Mouse (Mus musculus): ENCODE measurements around the gene Padi6.

Gene Padi6

DNA sequence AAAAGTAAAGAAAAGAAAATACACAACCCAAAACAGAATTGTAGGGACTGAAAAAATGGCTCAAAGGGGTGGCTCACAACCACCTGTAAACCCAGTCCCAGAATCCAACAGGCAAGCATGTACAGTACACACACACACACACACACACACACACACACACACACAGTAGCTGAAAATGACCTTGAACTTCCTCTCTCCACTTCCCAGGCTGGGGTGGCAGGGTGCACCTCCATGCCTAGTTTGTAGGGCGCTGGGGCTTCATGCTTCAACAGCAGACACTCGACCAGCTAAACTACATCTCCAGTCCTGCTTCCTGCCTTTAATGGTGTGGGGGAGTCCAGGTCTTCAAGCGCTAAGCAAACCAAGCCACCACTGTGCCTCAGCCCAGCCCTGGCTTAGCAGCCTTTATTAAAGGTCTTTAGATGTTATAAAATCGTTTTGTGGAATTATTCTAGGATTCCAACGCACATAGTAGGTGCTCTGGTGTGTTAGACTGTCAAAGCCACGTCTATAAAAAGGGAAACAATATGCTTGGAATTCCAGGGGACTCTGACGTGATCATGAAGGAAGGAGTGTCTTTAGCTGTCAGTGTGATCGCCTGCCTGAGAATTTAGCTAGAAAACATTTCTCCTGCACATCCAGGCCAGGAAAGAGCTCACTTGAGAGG, 61.6 kb downstream of the Padi6 start:
- no peak for DNase-seq

DNA sequence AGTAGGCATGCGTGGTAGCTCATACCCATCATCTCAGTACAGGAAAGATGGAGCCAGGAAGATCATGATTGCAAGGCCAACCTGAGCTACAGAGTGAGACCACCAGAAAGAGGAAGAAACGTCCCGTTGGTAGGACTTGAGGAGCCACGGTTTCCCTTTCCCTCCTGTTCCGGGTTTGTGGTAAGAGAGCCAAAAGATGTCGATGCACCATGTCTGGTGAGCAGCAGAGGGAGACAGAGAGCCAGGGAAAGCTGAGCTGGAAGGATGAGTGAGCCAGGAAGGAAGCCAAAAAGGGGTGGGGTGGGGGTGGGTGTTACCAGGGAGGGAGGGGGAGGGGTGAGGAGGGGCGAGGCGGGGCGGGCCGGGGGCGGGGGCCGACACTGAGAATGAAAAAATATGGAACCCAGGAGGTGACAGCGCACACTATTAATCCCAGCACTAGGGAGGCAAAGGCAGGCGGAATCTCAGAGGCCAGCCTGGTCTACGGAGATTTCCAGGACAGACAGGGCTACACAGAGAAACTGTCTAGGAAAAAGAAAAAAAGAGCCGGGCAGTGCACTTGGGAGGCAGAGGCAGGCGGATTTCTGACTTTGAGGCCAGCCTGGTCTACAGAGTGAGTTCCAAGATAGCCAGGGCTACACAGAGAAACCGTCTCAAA, 62.6 kb downstream of the Padi6 start:
- peak; percentile 84 for DNase-seq

DNA sequence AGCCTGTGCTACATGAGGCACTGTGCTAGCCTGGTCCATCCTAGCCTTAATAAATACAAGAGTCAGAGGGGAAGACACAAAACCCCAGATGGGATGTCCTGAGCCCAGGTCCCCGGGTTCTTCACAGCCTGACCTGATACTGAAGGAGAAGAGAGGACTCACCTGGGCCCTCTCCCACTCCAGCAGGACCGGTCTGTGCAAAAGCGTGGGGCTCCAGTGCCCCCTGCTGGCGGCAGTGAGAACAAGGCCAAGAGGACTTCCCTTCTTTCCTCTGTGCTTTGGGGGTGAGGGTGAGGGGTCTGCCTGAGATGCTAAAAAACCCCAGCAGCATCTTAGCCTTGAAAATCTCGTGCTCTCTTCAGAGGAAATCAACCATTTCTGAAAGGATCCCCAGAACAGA, 63.4 kb downstream of the Padi6 start:
- peak; percentile 67 for DNase-seq

Data from liver (tissue).